Mouse (Mus musculus): ENCODE measurements around the gene B4galnt1.

DNA sequence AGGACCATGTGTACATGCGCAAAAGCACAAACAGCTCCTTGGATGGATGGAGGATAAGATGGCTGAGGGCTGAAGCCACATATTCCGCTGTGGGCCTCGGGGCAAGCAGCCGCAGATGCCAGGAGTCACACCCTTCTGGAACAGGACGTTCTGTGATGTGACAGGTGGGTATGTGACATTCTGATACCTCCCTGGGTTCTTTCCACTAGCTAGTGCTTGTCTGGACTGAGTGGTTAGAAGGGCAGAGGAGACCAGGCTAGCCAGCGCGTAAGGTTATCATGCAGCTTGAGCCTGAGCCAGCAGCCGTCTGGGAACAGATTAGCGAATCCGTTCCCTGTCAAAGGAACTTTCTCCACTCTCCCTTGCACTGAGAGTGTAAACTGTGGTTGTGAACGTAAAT, 24.1 kb upstream of the B4galnt1 start:
- TF ChIP-seq POLR2A (IDR thresholded peaks at IDR 0.05; ENCODE audit: control insufficient read depth, extremely low read depth, insufficient read depth, low read length, poor library complexity) = no peak
- no peak for TF ChIP-seq CTCF (IDR thresholded peaks at IDR 0.05; ENCODE audit: borderline replicate concordance, control insufficient read depth, extremely low read depth, insufficient read depth, low read length, poor library complexity)

Data from thymus, adult 2 months (tissue).